Mouse (Mus musculus) gastrocnemius, postnatal 14 days (tissue): Measurements from ENCODE around the gene Tecr. TPM values are rescaled to one million over a fixed set of nuclear protein-coding genes. Genes with fewer than 3 reads are reported as not detected.

ENCODE experiments used
- DNase-seq: peaks from one replicate; pipeline ENCODE4 v3.0.0; 2021; ENCODE audit warnings: mixed read lengths
- intact Hi-C: fragments of 180-260 bp; cut with DNase I; formaldehyde crosslinking; loops from one replicate; pipeline ENCODE4 v1.15.1; 2025; ENCODE audit warnings: low total_unique reads
- long read RNA-seq, 2 experiments: library from polyadenylated mRNA; stranded (forward); transcript quantifications; one replicate each; pipeline ENCODE4 v2.0.0; 2021
- total RNA-seq, 2 experiments: library from RNA; stranded (reverse); gene quantifications; 2 replicates each; pipeline ENCODE4 v1.2.3; 2021

The Tecr gene
- total RNA-seq, result 100 to 1,000 TPM; 474 to 504 TPM
- long read RNA-seq, experiment 1, transcript Tecr-201 (13 exons, 1,158 nt), result major isoform, 97 of 509 reads
- long read RNA-seq, experiment 1, transcript Tecr-203 (12 exons, 1,120 nt), result minor isoform, 23 of 509 reads
- long read RNA-seq, experiment 1, partial matches to known transcripts, result 358 of 509 reads
- long read RNA-seq, experiment 1, other reads (novel, unspliced or antisense), result 30 of 509 reads
- long read RNA-seq, experiment 2, transcript Tecr-203 (12 exons, 1,120 nt), result minor isoform, 23 of 473 reads
- long read RNA-seq, experiment 2, transcript Tecr-201 (13 exons, 1,158 nt), result major isoform, 110 of 473 reads
- long read RNA-seq, experiment 2, partial matches to known transcripts, result 302 of 473 reads
- long read RNA-seq, experiment 2, other reads (novel, unspliced or antisense), result 33 of 473 reads

DNA sequence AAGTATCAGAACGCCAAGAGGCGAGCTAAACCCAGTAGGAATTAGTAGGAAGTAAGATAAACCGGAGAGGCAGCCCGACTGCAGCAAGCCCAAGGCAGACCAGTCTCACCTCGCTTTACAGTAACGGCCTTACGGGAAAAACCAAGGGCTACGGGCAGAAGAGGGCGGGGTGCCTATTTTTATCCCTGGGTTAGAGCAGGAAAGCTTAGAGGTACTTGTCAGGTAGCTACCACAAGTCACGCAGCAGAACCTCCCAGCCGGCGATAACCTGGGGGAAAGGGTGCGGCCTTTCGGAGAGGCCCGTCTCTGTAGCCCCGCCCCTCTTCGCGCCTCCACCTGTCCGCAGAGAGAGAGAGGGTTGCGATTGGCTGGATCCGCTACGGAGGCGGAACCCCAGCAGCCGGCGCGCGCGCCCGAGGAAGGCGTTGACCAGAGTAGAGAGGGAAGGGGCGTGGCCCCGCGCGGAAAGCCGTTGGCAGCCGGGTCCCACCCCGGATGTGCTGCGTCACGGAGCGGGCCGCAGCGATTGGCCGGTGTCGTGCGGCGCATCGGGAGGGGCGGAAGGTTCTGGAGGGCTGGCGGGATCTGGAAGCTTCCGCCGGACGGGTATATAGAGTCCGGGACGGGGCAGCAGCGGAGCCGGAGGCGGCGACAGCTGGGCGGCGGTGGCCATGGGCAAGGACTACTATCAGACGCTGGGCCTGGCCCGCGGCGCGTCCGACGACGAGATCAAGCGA lies at the start of gene Tecr, which contains the start of gene Dnajb1:
Tecr (minus strand) TSS at position 311 of the 737 bp plus-strand sequence.
Dnajb1 (plus strand) TSS at position 533 of the 737 bp plus-strand sequence.
- intact Hi-C loops, result loop anchor here (5.0 kb wide), 1 partner anchor 41 kb away; the partner anchor contains the start of gene Ndufb7
- peak; percentile 100 for DNase-seq

DNA sequence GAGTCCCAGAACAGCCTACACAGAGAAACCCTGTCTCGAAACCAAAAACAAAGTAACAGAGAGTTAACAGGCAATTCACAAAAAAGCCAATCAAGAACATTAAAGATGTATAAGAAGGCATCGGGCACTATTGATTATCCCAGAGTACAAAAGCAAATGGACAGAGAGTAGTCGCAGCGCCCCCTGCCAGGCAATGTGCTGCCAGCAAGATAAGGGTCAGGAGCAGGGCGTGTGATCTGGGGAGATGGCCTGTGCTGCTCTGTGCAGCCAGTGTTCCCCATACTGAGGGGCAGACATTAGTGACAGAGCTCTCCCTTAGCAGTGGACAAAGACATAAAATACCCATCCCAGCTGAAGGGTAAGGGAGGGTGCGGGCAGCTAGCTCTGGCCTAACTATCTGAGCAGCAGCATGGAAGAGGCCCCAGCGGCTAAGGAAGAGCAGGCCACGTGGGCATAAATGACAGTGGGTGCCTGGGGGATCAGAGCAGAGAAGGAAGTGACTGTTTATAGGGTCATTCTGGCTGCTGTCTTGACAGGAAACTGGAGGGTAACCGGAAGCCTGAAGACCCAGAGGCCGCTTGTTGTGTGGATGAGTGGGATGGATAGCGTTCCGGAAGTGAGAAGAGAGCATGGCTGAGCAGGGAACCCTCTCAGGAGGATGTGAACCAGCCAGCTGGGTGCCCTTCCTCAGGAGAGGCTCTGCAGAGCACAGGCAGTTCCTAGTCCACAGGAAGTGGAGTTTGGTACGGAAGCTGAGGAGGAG lies 48.9 kb upstream of the Tecr start:
- intact Hi-C loops, result no loop called here
- DNase-seq, result no peak

DNA sequence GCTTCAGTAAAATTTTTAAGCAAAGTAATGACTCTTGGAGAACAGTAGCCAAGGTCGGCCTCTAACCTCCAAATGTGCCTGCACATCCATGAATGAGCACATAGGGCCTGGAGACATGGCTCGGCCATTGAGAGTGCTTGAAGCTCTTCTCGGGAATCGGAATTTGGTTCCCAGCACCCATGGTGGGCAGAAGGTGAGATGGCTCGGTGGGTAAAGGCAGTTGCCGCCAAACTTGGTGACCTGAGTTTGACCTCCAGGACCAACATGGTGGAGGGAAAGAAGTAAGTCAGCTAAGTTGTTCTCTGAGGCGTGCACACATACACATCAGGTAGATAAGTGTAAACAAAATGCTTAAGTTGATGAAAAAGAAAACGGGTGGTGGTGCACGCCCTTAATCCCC lies 48.3 kb upstream of the Tecr start:
- no peak for DNase-seq
- intact Hi-C loops, result no loop called here

DNA sequence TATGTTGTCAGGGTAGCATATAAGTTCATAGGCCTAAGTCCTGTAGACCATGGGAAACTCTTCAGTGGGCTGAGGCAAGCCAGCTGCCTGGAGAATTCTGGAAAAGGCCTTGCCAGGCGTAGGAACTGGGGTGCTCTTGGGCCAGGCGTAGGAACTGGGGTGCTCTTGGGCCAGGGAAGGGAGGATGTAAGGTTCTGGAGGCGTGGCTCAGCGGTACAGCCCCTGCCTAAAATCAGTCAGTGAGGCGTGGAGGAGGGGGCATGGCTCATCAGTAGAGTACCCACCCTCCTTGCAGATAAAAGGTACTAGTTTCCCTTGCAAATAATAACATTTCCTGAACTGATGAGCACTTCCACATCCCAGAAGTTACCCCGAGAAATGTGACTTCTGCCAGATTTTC lies 47.0 kb upstream of the Tecr start:
- intact Hi-C loops, result no loop called here
- DNase-seq, result no peak

DNA sequence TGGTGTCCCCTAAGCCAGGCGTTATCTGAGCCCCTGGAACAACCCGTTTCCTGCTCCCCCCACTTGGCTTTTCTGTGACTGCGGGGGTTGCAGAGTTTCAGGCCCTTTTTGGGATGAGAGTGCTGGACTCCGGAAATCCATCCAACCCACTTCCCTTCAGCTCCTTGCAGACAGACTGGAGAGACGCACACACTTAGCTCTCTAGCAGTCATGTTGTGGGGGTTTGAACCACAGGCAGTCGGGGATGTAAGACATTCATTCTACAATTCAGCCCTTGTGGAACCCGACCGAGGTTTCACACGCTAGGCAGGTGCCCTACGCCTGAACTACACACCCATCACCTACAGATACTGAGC lies 45.9 kb upstream of the Tecr start:
- intact Hi-C loops, result no loop called here
- DNase-seq, result no peak

DNA sequence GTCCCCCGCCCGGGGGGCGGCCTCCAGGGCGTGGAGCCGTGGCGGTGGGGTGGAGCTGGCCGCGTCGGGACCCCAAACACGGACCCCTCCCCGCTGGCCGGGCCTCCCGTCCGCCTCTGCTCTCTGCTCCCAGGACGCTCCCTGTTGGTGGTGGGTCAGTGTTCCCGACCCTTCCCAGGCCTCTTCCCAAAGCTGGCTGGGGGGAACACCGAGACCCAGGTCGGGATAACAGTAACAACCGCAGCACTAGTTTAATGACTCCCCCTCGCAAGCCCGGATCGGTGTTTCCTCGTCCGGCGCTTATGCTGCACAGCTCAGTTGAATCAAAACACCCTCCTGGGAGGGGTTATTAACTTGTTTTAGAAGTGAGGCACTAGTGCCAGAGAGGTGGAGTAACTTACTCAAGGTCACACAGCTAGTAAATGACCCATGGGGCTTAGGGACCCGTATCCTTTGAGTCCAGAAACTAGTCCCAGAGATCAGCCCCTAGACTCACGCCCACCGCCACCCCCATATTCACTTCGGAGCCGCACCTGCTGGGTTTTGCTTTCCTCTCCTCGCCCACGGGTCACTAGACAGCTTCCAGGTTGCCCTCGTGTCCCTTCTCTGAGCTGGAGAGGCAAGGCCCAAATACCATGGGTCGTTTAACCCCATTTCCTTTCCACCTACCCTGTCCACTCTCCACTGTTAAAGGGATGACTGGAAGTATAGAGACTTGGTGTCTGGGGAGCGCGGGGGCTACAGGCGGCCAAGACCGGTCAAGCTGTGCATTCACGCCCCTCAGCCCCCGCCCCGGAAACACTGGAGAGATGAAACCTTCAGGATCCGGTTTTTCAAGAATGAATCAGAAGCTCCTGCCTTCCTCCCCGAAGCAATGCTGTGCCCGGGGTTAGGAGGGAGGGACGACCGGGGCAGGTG lies 45.2 kb upstream of the Tecr start:
- intact Hi-C loops, result no loop called here
- no peak for DNase-seq

DNA sequence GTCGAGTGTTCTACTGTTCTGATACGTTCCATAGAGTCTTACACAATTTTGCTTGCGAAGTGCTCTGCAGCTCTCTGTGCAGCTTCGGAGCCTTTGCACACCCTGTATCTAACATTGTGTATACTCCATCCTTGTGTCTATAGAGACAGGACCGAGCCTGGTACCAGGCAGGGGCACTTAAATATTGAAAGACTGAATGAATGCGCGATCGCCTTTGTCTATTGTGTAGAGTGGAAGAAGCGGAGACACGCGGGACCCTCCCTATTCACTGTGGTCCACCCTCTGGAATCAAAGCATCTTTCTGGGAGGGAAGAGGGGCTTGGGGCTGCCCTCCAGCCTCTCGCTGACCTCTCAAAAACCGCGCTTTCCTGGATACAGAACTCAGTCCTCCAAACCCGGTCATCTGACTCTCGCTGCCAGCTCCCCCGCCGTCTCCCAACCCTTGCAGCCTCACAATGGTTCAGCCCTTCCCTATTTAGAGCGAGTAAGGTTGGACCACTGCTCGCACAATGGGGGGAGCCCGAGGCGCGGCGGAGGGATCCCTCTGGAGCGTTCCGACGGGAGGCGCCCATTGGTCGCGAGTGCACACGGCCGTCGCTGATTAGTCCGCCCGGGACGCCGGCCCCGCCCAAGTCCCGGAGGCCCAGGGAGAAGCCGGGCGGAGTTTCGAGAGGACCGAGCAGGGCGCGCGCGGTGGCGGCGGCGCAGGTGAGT lies 44.4 kb upstream of the Tecr start, which contains the start of gene Gipc1:
Gipc1 (plus strand) TSS at position 648 of the 714 bp plus-strand sequence.
- DNase-seq, result peak; percentile 97
- intact Hi-C loops, result no loop called here

DNA sequence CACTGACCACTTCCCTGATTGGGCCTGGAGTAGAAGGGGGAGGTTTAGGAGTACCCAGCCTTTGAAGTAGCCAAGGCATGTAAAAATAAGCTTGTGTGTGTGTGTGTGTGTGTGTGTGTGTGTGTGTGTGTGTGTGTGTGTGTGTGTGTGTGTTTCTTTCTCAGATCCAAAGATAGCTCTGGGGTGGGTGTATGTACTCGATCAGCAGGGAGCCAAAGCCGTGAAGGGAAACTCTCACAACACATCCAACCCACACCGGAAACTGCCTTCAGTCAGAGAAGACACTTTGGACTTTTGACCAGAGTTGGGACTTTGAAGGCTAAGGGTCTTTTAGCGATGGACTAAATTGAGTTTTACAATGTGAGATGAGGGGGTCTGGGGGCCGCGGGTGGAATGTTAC lies 41.9 kb upstream of the Tecr start:
- intact Hi-C loops, result no loop called here
- no peak for DNase-seq

DNA sequence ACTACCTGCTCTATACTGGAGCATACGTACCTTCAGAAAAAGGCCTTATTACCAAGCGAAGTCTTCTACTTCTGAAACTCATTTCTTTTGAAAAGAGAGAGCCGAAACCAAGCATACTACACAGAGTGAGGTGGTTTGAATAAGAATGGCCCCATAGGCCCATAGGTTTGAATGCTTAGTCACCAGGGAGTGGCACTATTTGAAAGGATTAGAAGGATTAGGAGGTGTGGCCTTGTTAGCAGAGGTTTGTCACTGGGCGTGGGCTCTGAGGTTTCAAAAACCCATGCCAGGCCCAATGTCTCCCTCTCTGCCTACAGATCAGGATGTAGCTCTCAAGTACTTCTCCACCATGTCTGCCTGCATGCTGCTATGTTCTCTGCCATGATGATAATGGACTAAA lies 40.3 kb upstream of the Tecr start:
- intact Hi-C loops, result no loop called here
- no peak for DNase-seq

DNA sequence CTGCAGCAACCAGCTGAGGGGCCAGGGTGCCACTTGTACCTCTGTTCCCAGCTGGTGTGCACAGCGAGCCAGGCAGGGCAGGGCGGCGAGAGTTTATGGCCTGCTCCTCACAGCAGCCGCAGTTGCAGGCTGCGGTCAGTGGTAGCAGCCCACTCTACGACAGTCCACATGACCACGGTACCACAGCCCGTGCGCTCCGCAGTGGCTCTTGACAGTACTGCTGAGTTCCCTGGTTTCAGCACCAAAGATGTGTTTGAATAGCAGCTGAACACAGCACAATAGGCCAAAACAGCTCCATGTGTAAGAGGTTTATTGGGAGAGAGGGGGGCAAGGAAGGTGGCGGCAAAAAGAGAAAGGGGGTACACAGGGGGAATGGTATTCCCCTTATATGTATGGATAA lies 39.7 kb upstream of the Tecr start:
- DNase-seq, result no peak
- intact Hi-C loops, result no loop called here

DNA sequence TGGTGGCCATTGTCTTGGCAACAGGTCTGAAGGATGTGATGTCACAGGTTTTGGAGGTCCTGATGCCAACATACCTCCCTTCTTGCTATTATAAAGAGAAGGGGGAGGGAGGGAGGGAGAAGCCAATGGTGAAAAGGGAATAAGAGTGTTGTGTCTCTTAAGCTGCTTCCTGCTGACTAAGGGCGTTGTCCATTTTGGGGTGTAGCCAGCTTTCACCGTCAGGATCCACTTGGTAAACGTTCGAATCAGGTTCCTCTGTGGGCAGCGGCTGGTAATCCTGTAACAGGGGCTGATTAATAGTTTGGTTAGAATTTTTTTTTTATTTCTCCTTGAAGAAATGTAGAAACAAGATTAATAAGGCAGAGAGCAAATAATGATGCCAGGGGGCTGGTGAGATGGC lies 31.9 kb upstream of the Tecr start:
- no peak for DNase-seq
- intact Hi-C loops, result no loop called here

DNA sequence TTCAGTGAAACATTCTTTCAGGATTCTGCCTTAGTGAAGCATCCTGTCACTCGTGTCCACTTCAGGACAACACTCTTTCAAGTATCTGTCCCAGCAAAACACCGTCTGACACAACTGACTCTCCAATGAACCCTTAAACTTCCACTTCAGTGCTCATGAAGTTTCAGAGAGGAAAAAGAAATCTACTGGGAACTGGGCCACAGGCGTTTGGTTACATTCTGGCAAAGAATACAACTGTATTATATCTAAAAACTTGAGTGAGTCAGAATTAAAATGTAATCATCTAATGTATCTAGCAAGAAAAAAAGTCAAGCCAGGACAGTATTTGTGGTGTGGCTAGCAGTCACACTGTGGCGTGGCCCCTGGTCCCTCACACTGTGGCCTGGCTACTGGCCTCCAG lies 31.1 kb upstream of the Tecr start:
- no peak for DNase-seq
- intact Hi-C loops, result no loop called here

DNA sequence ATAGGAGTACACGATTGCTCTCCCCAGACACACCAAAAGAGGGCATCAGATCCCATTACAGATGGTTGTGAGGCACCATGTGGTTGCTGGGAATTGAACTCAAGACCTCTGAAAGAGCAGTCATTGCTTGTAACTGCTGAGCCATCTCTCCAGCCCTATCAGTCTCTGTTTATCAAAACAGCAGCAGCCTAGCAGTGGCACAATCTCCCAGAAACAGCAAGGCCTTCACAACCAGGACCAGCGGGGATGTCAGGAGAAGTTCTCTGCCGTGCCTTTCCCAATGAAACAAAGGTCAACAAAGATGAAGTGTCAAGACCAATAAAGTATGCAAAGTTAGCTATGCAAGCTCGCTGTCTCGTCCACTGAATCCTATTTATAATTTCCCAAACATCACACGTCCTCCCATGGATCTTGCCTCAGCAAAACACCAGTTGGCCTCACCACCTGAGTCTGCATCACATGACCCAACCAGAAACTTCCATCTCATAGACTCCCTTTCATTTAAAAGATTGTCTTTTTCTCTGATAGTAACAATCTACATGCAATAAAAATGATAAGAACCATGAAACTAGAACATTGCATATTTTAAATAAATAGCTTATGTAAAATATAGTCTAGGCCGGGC lies 24.4 kb upstream of the Tecr start:
- intact Hi-C loops, result no loop called here
- DNase-seq, result no peak

DNA sequence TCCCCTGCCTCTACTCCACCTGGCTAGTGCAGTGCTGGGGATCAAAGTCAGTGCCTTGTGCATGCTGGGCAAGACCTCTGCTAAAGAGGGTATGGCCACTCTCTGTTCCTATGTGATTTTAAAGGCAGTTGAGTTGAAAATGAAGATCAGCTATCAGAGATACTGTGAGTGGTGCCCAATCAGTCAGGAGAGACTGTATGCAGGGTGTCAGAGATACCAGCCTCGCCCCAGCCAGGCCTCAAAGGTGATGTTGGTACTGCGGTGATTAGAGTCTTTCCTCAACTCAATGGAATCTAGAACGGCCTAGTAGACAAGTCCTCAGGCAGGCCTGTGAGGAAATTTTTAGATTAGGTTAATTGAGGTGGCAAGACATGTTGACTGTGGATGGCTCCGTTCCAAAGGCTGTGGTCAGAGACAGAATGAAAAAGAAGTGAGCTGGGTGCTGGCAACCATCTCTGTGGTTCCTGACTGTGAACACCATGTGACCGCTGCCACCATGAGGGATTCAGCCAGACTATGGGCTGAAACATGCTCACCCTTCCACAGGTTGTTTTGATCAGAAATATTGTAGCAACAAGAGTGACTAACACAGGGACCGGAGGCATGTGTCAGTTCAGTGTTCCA lies 18.0 kb upstream of the Tecr start:
- intact Hi-C loops, result no loop called here
- DNase-seq, result no peak

DNA sequence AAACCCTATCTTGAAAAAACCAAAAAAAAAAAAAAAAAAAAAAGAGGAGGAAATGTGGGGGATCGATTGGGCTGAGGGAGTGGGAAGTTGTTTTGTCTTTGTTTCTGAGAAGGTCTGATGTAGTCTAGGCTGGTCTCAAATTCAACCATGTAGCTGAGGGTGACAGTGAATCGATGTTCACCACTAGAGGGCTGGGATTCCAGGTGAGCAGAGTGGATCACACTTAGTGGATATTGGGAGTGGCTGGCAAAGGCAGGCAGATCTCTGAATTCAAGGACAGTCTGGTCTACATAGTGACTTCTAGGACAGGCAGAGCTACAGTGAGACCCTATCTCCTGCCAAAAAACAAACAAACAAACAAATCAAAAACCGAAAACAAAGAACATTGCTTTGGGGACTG lies 17.0 kb upstream of the Tecr start:
- no peak for DNase-seq
- intact Hi-C loops, result no loop called here

DNA sequence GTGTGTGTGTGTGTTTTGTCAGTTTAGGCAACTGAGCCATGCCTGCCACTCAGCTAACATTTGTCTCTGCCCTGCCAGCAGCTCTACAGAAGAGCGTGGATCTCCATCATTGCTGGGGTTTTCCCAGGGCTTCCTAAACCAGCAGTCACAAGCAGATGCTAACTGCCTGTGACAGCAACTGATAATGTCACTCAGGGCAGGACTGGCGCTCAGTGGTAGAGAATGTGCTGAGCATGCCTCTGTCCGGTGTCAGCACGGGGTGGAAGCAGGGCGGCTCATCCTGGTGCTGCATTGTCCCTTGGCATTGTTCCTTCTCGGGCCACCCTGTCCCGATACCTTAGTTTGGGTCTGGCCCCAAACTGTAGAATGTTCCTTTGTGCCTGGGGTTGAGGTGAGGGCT lies 15.8 kb upstream of the Tecr start:
- DNase-seq, result no peak
- intact Hi-C loops, result no loop called here

DNA sequence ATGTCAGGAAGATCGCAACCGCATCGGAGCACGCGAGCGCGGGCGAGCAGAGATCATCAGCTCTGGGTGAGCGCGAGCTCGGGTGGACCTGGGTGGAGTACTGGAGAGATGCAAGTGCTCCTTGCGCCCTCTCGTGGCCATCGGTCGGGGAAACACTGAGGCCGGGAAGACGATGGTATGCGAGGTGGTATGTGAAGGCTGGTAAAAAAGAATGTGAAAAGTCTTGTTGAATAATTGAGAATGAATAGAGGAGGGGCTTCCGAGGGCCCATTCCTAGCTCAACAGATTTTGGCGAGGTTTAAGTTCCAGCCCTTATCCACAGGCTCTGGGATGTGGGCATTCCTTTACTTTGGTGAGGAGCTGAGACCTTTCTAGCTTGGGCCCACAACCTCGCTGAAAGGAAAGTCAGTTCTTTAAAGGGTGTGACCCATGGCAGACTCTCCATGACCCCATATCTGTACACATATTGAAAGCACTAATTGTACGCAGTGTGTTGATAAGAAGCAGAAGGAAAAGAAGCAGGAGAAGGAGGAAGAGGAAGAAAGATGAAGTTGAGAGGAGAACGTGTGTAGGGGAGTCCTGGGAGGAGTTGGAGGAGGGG lies 14.7 kb upstream of the Tecr start:
- intact Hi-C loops, result no loop called here
- DNase-seq, result peak; percentile 87
